In the genomic region with DNA sequence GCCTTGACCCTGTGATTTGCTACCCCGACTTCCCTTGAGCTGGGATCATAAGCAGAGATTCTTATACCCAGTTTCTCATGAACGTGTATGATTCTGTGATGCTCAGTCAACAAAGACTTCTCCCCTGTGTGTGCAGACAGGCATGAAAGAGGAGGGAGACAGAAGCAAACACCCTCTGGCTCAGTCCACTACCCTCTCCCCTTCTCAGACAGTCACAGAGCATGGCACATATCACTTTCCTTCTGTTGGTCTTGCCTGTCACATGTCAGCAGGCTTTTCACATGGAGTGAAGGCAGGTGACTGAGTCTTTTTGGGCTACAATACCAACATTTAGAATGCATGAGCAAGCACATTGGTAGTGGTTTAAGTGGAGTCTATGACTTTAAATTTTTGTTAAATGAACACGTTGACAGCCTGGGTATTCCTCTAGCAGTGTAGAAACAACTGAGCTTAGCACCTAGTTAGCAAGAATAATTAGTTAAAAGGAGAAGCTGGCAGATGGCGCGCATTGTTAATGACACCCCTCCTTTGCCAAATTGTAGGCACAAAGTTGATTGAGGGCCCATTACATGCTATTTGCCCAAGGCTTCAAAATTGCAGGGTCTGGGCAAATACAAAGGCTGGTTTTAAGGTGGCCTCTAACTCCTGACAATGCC, we compare ENCODE assay signal across 21 mouse cellular contexts. TPM values are rescaled to one million over a fixed set of nuclear protein-coding genes. Genes with fewer than 3 reads are reported as not detected.
DNase-seq lines count a peak whose midpoint lies in the region; ATAC-seq and TF ChIP-seq lines count a peak whose summit lies in the region.
"Had no signal": no experiment of that assay in that cellular context is flagged by ENCODE, and none has a peak within 500 bp of the region (broad histone marks: within the 10 kb centered on the region; RNA-seq: fewer than 3 reads in every experiment).

No protein-coding gene starts in this region.

- H3K27ac ChIP-seq in forebrain, embryonic 12.5 days = peak overlapping the region; percentile 74
- H3K27ac ChIP-seq in forebrain, embryonic 14.5 days (ENCODE audit: low read depth, low read length) = peak overlapping the region; percentile 81
- H3K27ac ChIP-seq in stomach, postnatal 0 days (replicated peaks) = no peak overlapping the region
- H3K27ac ChIP-seq: heart, embryonic 10.5 days; heart, embryonic 15.5 days; hindbrain, embryonic 13.5 days; intestine, embryonic 15.5 days had no signal

- no peak overlapping the region for H3K4me3 ChIP-seq in forebrain, embryonic 12.5 days (replicated peaks)
- no peak overlapping the region for H3K4me3 ChIP-seq in forebrain, embryonic 14.5 days (ENCODE audit: low read depth, low read length)
- no peak overlapping the region for H3K4me3 ChIP-seq in stomach, postnatal 0 days (ENCODE audit: low read depth, low read length)
- H3K4me3 ChIP-seq: heart, embryonic 10.5 days; heart, embryonic 15.5 days; hindbrain, embryonic 13.5 days; intestine, embryonic 15.5 days had no signal

- no peak for TF ChIP-seq EP300 in stomach, postnatal 0 days (optimal IDR thresholded peaks at IDR 0.05)

- H3K9ac ChIP-seq in forebrain, embryonic 12.5 days = no peak overlapping the region
- no peak overlapping the region for H3K9ac ChIP-seq in forebrain, embryonic 14.5 days (ENCODE audit: low read length)
- no peak overlapping the region for H3K9ac ChIP-seq in stomach, postnatal 0 days (ENCODE audit: low read length)
- H3K9ac ChIP-seq: heart, embryonic 15.5 days; hindbrain, embryonic 13.5 days; intestine, embryonic 15.5 days had no signal

- no peaks in the 10 kb centered on the region for H3K27me3 ChIP-seq in forebrain, embryonic 12.5 days
- H3K27me3 ChIP-seq in forebrain, embryonic 14.5 days (replicated peaks; ENCODE audit: control insufficient read depth, insufficient read depth, low read length) = no peaks in the 10 kb centered on the region
- H3K27me3 ChIP-seq in stomach, postnatal 0 days (ENCODE audit: control insufficient read depth, insufficient read depth, low read length) = no peaks in the 10 kb centered on the region
- H3K27me3 ChIP-seq: heart, embryonic 15.5 days; hindbrain, embryonic 13.5 days; intestine, embryonic 15.5 days had no signal

- 52% methylated on average over 5 of the region's 5 CpGs for WGBS in forebrain, embryonic 12.5 days
- 28% methylated on average over 5 of the region's 5 CpGs for WGBS in forebrain, embryonic 14.5 days
- WGBS in stomach, postnatal 0 days = 77% methylated on average over 5 of the region's 5 CpGs

- peaks cover 1% of the 10 kb centered on the region; the same call in 1 of the 2 replicates for H3K4me1 ChIP-seq in forebrain, embryonic 12.5 days
- H3K4me1 ChIP-seq in forebrain, embryonic 14.5 days (ENCODE audit: control insufficient read depth, insufficient read depth, low read length) = peaks cover 9% of the 10 kb centered on the region; the same call in 1 of the 2 replicates
- no peaks in the 10 kb centered on the region for H3K4me1 ChIP-seq in stomach, postnatal 0 days (replicated peaks; ENCODE audit: control insufficient read depth, insufficient read depth)

- H3K9me3 ChIP-seq in forebrain, embryonic 12.5 days = no peaks in the 10 kb centered on the region
- H3K9me3 ChIP-seq in forebrain, embryonic 14.5 days (replicated peaks; ENCODE audit: control insufficient read depth, low read length) = no peaks in the 10 kb centered on the region
- no peaks in the 10 kb centered on the region for H3K9me3 ChIP-seq in stomach, postnatal 0 days (ENCODE audit: control insufficient read depth, low read length)
- H3K9me3 ChIP-seq: heart, embryonic 10.5 days; heart, embryonic 15.5 days; hindbrain, embryonic 13.5 days; intestine, embryonic 15.5 days had no signal

- peaks cover 16% of the 10 kb centered on the region for H3K36me3 ChIP-seq in forebrain, embryonic 12.5 days (replicated peaks)
- no peaks in the 10 kb centered on the region for H3K36me3 ChIP-seq in forebrain, embryonic 14.5 days (ENCODE audit: control insufficient read depth, insufficient read depth, low read length)
- H3K36me3 ChIP-seq in stomach, postnatal 0 days (ENCODE audit: control insufficient read depth, insufficient read depth, low read length) = peaks cover 3% of the 10 kb centered on the region; the same call in 1 of the 2 replicates
- H3K36me3 ChIP-seq: hindbrain, embryonic 13.5 days had no signal

- H3K4me2 ChIP-seq in forebrain, embryonic 12.5 days = no peak overlapping the region
- peak overlapping the region; percentile 2; the same call in 1 of the 2 replicates for H3K4me2 ChIP-seq in forebrain, embryonic 14.5 days (ENCODE audit: low read length)
- no peak overlapping the region for H3K4me2 ChIP-seq in stomach, postnatal 0 days (replicated peaks; ENCODE audit: low read depth)
- H3K4me2 ChIP-seq: heart, embryonic 15.5 days; hindbrain, embryonic 13.5 days; intestine, embryonic 15.5 days had no signal

- ATAC-seq in forebrain, embryonic 12.5 days (ENCODE audit: low FRiP score) = peak; percentile 58; the same call in 1 of the 2 replicates
- ATAC-seq in forebrain, embryonic 14.5 days = peak; percentile 91
- peak; percentile 27; the same call in 1 of the 2 replicates for ATAC-seq in stomach, postnatal 0 days (ENCODE audit: low FRiP score, low TSS enrichment)
- ATAC-seq: intestine, embryonic 15.5 days had no signal

- peak; percentile 61 for DNase-seq in layer of hippocampus, adult 9-11 months
- no peak for DNase-seq in layer of hippocampus, adult 9-10 months (ENCODE audit: low spot score)
- peak; percentile 91 for DNase-seq in forebrain, embryonic 14.5 days (ENCODE audit: low spot score)
- no peak for DNase-seq in stomach, postnatal 0 days (ENCODE audit: low spot score)
- DNase-seq in gastrocnemius, postnatal 14 days = no peak
- DNase-seq in natural killer cell, adult 2 months (ENCODE audit: low spot score in 2 of 2) = no peak
- DNase-seq: adrenal gland, adult 2 months; adrenal gland, postnatal 25 days; cerebellum, adult 2 months; heart, adult 18-20 months; heart, postnatal 14 days had no signal

- intact Hi-C loops in gastrocnemius, postnatal 14 days (cut with DNase I; ENCODE audit: low total_unique reads) = no loop called here

- TF ChIP-seq CTCF in stomach, postnatal 0 days (IDR thresholded peaks at IDR 0.05; ENCODE audit: low read depth) = no peak

RNA-seq across cellular contexts. Expression of a gene that starts 5.9 kb away (rescaled TPM):
- polyA plus RNA-seq in forebrain, embryonic 12.5 days (2016; fragmentation: Nextera tagmentation; extraction: Ambion mirVana) = 17.8 and 18.6 TPM in 2 replicates
- polyA plus RNA-seq in forebrain, embryonic 14.5 days (2014; fragmentation: Nextera tagmentation; extraction: Ambion mirVana) = 21.9 and 26.5 TPM in 2 replicates
- 0.46 and 0.81 TPM in 2 replicates for polyA plus RNA-seq in stomach, postnatal 0 days (2015; fragmentation: Nextera tagmentation; extraction: Ambion mirVana)
- total RNA-seq in gastrocnemius, postnatal 14 days (2021) = 1 to 10 TPM in 1 of 2 experiments, under 1 TPM in 1; 0.74 to 1.3 TPM

RNA-seq across cellular contexts. Expression of a gene that starts 6.0 kb away (rescaled TPM):
- polyA plus RNA-seq in forebrain, embryonic 12.5 days (2016; fragmentation: Nextera tagmentation; extraction: Ambion mirVana) = 52.5 and 59.9 TPM in 2 replicates
- 26.8 and 31.1 TPM in 2 replicates for polyA plus RNA-seq in forebrain, embryonic 14.5 days (2014; fragmentation: Nextera tagmentation; extraction: Ambion mirVana)
- polyA plus RNA-seq in stomach, postnatal 0 days (2015; fragmentation: Nextera tagmentation; extraction: Ambion mirVana) = 53.7 and 54.5 TPM in 2 replicates
- 10 to 100 TPM; 30.5 to 40.5 TPM for total RNA-seq in gastrocnemius, postnatal 14 days (2021)

RNA-seq across cellular contexts. Expression of a gene that starts 25.7 kb away (rescaled TPM):
- polyA plus RNA-seq in forebrain, embryonic 12.5 days (2016; fragmentation: Nextera tagmentation; extraction: Ambion mirVana) = 0.55 and 0.90 TPM in 2 replicates
- polyA plus RNA-seq in forebrain, embryonic 14.5 days (2014; fragmentation: Nextera tagmentation; extraction: Ambion mirVana) = 4.5 and 7.4 TPM in 2 replicates
- 0.08 and 0.17 TPM in 2 replicates for polyA plus RNA-seq in stomach, postnatal 0 days (2015; fragmentation: Nextera tagmentation; extraction: Ambion mirVana)
- under 1 TPM in 1 of 2 experiments, not detected in 1; 0.16 TPM for total RNA-seq in gastrocnemius, postnatal 14 days (2021)
- total RNA-seq: adrenal gland, adult 2 months; ES-E14; gastrocnemius, adult 8-10 months; gastrocnemius, postnatal 4 days; heart, adult 18-20 months; heart, postnatal 14 days; hematopoietic stem cell, adult 5-6 weeks had no signal

RNA-seq across cellular contexts. Expression of a gene that starts 40.2 kb away (rescaled TPM):
- polyA plus RNA-seq in forebrain, embryonic 12.5 days (2016; fragmentation: Nextera tagmentation; extraction: Ambion mirVana) = not detected in 2 replicates
- not detected in 2 replicates for polyA plus RNA-seq in forebrain, embryonic 14.5 days (2014; fragmentation: Nextera tagmentation; extraction: Ambion mirVana)
- polyA plus RNA-seq in stomach, postnatal 0 days (2015; fragmentation: Nextera tagmentation; extraction: Ambion mirVana) = 0.11 TPM in 1 of 2 replicates, not detected in the other
- not detected for total RNA-seq in gastrocnemius, postnatal 14 days (2021)
- total RNA-seq: adrenal gland, adult 2 months; adrenal gland, postnatal 25 days; ES-E14; gastrocnemius, adult 8-10 months; gastrocnemius, postnatal 4 days; heart, adult 18-20 months; heart, postnatal 14 days; hematopoietic stem cell, adult 5-6 weeks had no signal
- polyA plus RNA-seq: adrenal gland, adult 2 months; embryonic facial prominence, embryonic 11.5 days; heart, embryonic 10.5 days; heart, embryonic 15.5 days; intestine, embryonic 15.5 days had no signal

RNA-seq across cellular contexts. Expression of a gene that starts 55.5 kb away (rescaled TPM):
- polyA plus RNA-seq in forebrain, embryonic 12.5 days (2016; fragmentation: Nextera tagmentation; extraction: Ambion mirVana) = 19.0 and 19.8 TPM in 2 replicates
- 10.7 and 11.6 TPM in 2 replicates for polyA plus RNA-seq in forebrain, embryonic 14.5 days (2014; fragmentation: Nextera tagmentation; extraction: Ambion mirVana)
- 15.7 and 16.1 TPM in 2 replicates for polyA plus RNA-seq in stomach, postnatal 0 days (2015; fragmentation: Nextera tagmentation; extraction: Ambion mirVana)
- 10 to 100 TPM; 11.5 to 13.8 TPM for total RNA-seq in gastrocnemius, postnatal 14 days (2021)

Comparison
In these comparisons a context has a peak if more than half of its experiments do, and no peak if none do; other contexts are left out.
1. DNase-seq: peak in layer of hippocampus, adult 9-11 months (single experiment) and forebrain, embryonic 14.5 days (single experiment); none in layer of hippocampus, adult 9-10 months (single experiment), stomach, postnatal 0 days (single experiment), gastrocnemius, postnatal 14 days (single experiment) and natural killer cell, adult 2 months (0 of 2).
2. ATAC-seq: peak in every context shown above with its lines; median percentile 91 in forebrain, embryonic 14.5 days; 58 in forebrain, embryonic 12.5 days; 27 in stomach, postnatal 0 days.
3. RNA of a gene that starts 5.9 kb away (polyA plus RNA-seq): 21.9 to 26.5 TPM in forebrain, embryonic 14.5 days and 17.8 to 18.6 TPM in forebrain, embryonic 12.5 days; 0.46 to 0.81 TPM in stomach, postnatal 0 days; every median in the first group is over 10 times any median in the second.